Mouse (Mus musculus) T-helper 2 cell (primary cell): ENCODE data around the gene Kif1b.

Experiments used
- in situ Hi-C: fragments of 300-600 bp; cut with MboI, MseI; formaldehyde crosslinking; loops from one replicate; pipeline ENCODE4 v1.15.1; 2025; ENCODE audit warnings: high pct_unique_total_duplicates

The Kif1b gene

DNA sequence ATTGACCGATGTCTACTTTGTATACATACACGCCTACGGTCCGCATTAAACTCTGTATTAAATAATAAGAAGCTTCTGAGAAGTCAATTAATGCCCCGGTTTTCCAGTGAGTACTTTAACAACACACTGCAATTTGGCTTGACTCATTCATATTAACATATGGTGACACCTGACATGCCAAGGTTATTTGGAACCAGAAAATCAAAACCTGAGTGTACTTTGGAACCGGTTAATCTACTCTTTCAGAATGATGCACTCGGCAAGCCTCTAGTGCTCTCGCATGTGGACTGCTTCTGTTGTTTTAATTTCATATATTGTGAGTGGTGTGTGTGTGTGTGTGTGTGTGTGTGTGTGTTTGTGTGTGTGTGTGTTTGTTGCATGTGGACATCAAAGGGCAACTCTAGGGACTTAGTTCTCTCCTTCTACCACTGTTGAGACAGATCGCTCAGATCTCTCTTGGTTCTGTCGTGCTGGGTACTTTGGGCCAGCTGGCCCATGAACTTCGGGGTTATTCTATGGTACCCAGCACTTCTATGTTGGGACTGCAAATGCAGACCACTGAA is 6.9 kb upstream of the Kif1b start:
- in situ Hi-C loops: no loop called here

DNA sequence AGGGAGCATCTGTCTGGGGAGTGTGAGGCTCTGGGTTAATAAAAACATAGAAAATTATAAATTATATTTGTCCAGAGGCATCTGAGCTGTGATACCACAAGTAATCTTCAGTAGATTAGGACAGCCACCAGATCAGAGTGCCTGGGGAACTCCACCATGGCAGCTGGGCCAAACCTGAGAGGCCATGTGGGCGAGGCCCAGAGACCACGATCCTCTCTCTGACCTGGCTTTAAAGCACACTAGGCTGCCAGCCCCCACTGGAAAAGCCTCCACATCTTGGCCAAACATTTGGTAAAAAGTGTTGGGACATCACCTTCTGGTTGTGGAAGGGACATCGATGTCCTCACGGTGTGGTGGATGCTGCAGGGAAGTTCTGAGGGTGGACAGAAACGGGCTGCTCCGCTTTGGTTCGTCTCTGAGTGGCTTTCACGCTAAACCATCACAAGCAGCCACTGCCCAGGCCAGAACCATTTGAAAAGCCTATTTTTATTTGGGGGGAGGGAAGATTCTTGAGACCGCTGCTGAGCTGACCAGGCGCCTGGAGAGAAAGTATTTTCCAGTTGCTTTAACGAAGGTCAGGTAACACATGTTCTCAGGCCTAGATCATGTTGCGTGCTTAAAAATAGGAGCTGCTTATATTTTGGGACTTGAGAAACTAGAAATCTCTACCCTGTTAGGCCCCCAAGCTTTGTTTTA is 6.2 kb upstream of the Kif1b start:
- in situ Hi-C loops: no loop called here

DNA sequence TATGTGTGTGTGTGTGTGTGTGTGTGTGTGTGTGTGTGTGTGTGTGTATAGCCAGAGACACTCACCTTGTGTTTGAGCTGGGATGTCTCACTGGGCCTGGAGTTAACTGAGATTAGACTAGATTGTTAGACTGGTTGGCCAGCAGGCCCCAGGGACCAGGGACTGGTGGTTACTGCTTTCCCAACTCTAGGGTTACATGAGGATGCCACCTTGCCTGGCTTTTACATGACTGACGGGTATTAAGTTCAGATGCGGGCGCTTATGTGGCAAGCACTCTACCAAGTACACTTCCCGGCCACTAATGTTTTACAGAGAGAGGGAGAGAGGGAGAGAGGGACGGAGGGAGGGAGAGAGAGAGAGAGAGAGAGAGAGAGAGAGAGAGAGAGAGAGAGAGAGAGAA is 4.5 kb upstream of the Kif1b start:
- in situ Hi-C loops: no loop called here

DNA sequence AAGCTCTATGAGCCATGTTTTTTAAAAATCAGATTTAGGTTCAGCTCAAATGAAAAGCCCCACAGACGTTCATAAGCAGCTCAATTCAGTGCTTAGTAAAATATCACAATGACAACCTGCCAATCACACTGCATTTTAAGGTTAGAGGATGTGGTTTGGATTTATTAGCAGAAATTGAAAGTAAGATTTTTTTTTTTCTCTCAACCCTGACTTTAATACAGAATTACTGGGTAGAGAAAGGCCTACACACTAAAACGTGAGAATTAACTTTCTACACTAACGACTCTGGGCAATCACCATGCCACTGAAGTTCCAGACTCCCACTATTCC is 963 bp upstream of the Kif1b start:
- in situ Hi-C loops: no loop called here

DNA sequence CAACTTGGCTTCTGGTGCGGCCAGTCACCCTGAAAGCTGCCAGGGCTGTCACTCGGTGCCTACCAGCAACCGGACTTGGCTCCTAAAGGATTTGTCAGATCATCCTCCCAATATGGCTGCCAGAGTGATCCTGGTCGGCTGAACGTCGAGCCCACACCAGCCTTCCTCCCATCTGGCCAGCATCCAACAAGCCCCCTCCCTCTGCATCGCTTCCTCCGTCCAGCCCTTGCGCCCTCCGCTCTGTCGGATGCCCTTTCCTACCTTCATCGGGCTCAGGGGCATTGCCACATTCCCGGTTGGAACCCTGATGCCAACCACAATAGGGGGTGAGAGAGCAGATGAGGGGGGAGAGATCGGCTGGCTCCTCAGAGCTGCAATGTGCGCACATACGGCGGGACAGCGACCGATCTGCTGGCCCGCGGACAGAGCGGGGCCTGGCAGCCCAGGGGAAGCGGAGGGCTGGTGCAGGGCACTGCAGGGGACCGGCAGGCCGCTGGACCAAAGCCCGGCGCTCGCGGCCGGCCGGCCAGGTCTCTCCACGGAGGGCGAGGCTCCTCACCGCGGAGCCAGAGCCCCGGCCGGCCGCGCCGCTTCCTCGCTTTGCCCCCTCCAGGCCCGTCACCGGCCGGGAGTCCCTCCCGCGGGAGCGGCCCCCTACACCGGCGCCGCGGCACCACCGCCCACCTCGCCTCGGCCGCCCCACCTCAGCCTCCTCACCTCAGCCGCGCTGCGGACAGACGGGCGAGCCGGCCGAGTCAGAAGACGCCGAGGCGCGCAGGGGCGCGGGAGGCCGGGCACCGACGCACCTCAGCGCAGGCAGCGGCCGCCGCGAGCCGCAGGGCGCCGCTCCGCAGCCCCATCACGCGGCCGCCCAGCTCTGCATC is 539 bp downstream of the Kif1b start:
- in situ Hi-C loops: no loop called here

DNA sequence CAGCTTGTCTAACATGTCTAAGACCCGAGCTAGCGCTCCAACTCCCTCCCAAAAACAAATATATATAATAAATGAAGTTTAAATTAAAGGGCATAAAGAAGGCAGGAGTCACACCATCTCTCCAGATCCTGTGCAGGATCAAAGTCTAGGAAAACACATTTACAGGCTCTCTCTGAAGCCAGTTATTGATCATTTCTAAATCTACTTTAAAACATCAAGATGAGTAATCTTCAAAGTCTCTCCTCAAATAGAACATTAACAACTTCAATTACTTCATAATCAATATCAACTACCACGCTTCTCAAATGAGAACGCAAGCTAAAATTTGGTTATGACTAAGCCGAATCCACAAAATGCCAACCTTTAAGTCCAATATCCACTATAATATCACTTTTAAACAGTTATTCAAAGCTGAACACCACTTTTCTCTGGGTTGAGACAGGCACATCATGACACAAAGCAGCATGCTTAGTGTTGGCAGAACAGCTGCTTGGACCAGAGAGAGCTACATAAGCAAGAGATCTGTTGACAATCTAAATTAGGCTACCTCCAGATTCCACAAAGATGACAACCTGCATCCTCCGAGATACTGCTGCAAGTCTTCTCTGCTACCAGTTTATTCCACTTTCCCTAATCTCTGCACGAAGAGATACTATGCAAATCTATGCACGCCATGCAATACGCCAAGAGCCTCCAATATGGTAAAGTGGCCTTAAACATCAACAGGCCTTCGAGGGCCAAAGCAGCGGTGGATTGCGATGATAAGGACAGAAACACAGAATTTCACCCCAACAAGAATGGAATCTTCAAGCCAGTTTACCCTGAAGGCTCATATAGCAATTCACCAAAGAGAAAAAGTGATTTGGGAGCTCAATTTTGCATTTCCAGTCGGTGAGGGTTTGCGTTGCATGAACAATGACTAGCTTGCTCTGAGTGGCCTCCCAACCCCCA is 1.5 kb downstream of the Kif1b start:
- in situ Hi-C loops: no loop called here

DNA sequence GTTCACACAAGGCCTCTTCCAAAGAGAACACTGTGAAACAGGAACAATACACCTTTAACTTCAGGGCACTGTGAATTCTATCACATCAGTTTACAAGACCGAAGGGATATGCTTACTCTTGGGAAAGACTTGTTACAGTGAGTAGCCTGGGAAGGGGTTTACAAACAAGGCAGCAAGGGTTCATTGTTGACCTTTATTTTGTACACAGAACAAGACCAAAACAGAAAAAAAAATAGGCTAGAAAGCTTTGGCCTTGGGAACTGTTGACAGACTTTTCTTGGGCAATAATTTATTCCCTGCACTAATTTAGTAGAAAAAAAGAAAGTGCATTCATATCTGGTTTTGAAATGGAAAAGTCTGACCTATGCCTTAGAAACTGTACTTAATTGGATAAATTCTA is 3.0 kb downstream of the Kif1b start:
- in situ Hi-C loops: no loop called here

DNA sequence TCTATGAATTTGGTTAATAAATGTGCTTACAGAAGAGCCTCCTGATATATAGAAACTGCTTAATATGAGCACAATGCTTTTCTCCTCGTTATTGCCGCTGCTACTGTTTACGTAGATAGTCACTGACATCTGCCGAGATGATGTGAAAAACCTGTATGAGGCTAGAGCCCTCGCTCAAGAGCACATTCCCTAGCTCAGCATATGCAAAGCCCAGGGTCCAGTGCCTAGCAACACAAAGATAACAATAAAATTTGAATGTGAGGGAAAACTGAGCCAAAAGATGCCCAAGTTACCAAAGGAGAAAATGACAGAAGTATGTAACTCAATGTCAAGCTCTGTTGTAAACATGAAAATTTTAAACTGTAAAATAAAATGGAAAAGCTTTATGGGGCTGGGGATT is 4.0 kb downstream of the Kif1b start:
- in situ Hi-C loops: no loop called here

DNA sequence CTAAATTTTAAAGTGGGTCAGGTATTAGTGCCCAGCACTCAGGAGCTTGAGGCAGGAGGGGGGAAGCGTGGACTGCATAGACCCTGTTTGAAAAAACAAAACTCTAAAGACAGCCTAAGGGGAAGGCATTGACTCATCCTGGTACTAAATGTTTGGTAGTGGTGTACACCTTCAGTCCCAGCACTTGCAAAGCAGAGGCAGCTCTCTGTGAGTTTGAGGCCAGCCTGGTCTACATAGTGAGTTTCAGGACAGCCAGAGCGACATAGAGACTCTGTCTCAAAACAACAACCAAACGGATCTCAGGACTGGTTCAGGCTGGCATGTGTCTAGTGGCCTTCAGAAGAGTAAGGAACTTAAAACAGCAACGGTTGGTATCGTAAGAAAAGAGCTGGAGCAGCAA is 4.7 kb downstream of the Kif1b start:
- in situ Hi-C loops: no loop called here

DNA sequence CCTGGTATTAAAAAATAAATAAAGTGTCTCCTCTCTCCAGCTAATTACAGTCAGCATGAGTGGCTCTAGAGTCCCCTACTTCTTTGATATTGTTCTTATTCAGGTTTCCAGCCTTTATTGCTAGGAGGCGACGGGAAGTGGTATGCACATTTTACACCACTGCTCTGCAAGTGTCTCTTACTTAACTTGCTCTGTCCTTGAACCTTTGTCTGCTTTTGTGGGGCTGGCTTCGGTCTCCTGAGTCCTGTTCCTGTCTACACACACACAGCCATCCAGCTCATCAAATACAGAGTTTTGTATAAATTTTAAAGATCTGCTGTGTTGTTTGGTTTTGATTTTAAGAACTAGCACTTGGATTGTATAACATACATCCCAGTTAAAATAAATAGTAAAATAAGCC is 5.4 kb downstream of the Kif1b start:
- in situ Hi-C loops: no loop called here

DNA sequence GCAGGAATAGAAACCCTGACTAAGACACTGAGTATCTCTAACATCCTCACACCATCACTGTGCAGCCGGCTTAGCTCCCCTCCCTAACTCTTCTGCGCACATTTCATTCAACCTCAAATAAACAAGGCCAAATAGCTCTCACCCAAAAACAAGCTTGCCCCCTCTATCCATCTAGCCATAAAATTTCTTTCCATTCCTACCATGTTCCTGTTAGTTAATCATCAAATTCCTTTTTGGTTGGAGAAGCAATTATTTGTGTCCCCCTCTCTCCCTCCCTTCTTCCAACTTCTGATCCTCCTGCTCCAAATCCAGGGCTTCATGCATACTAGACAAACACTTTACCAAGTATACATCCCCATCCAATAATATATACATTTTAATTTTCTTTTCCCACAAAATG is 11.0 kb downstream of the Kif1b start:
- in situ Hi-C loops: no loop called here

DNA sequence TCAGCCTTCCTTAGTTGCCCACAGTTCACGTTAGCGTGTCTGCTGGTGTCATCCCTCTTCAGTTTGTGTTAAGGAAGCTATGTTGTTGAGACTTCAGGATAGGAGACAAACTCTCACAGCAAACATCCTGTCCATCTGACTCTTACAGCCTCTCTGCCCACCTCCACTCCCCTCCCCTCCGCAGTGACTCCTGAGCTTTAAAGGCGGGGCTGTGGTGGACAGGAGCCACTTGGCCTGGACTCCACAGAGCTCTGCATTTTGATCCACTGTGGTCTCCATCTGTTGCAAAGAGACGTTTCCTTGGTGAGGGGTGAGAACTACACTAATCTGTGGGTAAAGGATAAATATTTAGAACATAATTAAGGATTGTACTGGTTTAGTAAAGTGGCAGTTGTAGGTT is 14.5 kb downstream of the Kif1b start:
- in situ Hi-C loops: no loop called here

DNA sequence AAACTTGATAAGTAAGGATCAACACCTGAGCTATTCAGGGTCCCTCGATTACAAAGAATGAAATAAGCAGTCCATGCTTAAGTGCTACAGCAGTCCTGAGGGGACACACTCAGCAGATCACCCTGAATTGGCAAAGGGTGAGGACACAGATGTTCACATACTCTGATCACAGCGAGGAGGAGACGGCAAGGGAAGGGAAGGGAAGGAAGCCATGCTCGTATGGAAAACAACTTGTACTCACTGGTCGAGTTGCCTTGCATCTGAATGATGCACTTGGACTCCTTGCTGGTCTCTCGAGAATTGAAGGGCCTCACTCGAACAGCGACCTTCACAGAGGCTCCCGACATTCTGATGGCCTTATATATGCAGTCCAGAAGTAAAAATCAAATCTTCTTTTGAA is 16.4 kb downstream of the Kif1b start:
- in situ Hi-C loops: no loop called here

DNA sequence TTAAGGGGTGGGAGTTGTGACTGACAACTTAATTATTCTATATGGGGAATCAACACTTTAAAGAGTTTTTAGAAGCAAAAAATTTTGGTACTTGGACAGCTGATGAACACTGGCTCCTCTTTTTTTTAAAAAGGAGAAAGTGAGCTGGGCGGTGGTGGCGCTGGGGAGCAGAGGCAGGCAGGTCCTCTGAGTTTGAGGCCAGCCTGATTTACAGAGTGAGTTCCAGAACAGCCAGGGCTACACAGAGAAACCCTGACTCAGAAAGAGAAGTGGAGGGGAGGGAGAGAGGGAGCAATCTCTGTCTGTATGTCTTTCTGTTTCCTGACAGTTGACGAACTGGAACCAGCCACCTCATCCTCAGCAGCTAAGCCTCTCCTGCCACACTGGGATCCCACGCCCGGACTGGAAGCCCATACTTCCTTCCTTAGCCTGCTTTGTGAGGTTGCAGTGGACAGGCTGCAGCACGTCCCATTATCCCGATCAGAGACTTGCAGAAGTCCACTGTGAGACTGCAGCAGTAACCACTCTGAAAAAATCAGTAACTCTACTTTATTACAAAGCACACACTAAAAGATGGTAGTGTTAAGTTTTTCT is 17.2 kb downstream of the Kif1b start:
- in situ Hi-C loops: no loop called here

DNA sequence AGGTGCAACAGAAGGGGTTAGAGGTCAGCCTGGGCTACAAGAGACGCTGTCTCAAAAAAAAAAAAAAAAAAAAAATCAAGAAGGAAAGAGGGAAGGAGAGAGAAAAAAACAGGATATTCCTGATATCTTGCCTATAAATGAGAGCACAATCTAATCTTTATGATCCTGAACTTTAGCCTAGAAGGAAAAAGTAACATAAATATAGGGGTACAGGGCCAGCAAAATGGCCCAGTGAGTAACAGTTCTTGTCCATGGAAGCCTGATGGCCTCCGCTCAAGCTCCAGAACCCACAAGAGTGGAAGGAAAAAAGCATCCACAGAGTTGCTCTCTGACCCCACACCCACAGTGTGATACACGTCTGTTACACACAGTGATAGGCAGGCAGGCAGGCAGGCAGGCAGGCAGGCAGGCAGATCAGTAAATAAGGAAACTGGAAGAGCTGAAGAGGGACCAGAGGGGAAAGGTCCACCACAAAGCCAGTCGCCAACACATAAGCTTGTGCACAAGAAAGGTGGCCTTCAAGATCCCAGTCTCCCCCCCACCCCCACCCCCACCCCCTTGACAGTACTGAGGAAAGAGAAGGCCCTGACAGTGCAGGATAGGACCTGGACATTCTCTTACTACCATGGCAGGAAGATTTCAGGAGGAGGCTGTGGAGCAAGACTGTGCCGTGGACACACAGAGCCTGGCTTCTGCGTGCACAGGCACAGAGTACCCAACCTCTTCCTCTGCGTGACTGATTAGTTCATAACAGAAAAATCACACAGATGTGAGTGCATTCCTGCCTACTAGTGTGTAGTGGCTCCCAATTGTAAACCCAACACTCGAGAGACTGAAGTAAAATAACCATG is 21.0 kb downstream of the Kif1b start:
- in situ Hi-C loops: no loop called here

DNA sequence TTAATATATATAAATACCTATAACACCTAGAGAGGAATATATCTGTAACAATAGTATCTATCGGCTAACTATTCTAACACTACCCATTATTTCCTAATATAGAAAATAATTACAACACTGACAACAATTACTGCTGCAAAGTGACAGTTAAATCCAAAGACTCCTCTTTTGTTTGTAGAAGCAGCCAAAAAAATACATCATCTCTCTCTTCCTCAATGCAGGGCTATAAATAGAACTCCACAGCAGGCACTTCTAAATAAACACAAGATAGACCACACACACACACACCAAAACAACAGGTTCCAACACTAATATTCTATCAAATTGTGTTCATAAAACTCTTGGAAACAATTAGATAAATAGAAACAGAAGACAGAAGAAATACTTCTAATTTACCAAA is 21.8 kb downstream of the Kif1b start:
- in situ Hi-C loops: no loop called here

DNA sequence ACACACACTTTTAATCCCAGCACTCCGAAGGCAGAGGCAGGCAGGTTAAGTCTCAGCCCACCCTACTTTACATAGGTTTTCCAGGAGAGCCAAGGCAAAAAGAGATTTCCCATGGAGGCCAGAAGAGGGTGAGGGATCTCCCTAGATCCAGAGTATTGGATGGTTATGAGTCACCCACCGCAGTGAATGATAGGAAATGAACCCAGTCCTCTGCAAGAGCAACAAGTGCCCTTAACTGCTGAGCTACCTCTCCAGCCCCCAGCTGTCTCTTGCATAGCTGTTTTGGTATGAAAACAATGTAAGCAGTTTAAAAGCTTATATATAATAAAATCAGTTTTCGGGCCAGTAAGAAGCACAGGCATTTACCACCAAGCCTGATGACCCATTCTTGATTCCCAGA is 24.5 kb downstream of the Kif1b start:
- in situ Hi-C loops: no loop called here

DNA sequence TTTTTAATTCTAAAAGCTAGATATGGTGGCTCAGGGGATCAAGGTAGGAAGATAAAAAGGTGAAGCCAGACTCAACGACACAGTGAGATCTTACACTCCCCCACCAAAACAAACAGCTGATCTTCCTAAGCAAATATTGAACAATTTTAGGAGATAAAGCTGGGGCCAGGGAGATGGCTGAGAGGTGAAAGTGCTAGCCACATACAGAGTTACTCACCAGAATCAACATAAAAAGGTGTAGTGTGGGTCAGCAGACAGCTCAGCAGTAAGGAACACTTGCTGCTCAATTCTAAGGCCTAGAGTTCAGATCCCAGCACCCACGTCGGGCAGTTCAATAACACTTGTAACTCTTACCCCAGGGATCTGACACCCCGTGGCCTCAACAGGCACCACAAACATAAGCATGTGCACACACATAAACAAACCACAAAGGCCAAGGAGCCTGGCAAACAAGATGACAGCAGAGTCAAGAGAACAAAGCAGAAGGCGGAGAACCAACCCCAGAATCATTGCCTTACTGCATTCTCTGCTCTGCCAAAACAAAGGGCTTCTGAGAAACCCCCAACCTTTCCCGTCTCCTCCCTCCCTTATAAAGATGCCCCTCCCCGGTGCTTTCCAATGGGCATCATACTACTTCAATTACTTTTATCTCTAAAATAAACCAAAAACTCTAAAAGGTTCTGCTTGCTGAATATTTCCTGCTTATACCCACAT is 25.3 kb downstream of the Kif1b start:
- in situ Hi-C loops: no loop called here

DNA sequence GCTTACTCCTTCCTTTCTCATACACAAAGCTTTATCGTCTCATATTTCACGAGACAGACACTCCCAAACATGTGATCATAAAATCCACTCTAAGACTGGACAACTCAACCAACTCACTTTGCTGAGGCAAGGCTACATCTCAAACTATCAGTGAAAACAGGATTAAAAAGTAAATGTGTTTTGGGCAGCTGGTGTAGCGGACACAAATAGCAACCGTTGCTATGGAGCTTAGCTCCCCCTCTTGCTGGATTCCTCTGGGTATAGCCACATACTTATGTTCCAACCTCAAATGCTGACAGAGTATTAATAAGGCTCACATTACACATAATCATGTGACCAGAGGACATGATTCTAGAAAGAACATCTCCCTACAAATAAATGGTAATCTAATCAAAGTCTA is 29.9 kb downstream of the Kif1b start:
- in situ Hi-C loops: no loop called here

DNA sequence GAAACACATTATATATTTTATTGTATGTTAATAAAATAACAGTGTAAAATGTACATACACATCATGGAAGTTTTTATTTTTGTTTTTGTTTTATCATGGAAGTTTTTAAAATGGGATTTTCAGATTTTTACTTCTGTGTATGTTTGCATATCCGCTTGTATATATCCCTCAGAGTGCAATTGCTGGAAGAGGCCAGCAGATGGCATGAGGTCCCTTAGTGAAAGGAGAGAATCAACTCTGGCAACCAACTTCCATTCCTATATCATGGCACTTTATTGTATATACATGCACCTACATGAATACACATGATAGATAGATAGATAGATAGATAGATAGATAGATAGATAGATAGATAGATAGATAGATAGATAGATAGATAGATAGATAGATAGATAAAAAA is 34.4 kb downstream of the Kif1b start:
- in situ Hi-C loops: no loop called here
